Mouse (Mus musculus) kidney, embryonic 16.5 days (tissue): ENCODE data around the gene BC037034. TPM values are rescaled to one million over a fixed set of nuclear protein-coding genes. Genes with fewer than 3 reads are reported as not detected.

Source experiments
- ATAC-seq: fragments of 200-750 bp; cut with Nextera tagmentation; 2 replicates; pipeline ENCODE4 v1.8.0; 2017; ENCODE audit warnings: moderate TSS enrichment; ENCODE audit not compliant: low FRiP score, low TSS enrichment
- H3K27ac ChIP-seq: fragments of 300-500 bp; sonication (generic); 2 replicates; pipeline ENCODE4 v1.5.1; 2014; ENCODE audit warnings: low read length
- H3K27me3 ChIP-seq: fragments of 300-500 bp; sonication (generic); 2 replicates; pipeline ENCODE4 v1.6.1; 2014; ENCODE audit warnings: low read length, control low read depth, mixed read lengths; ENCODE audit not compliant: insufficient read depth
- H3K36me3 ChIP-seq: fragments of 300-500 bp; sonication (generic); 2 replicates; pipeline ENCODE4 v1.6.1; 2014; ENCODE audit warnings: low read length, control low read depth, mixed read lengths; ENCODE audit not compliant: insufficient read depth
- H3K4me1 ChIP-seq: fragments of 300-500 bp; sonication (generic); 2 replicates; pipeline ENCODE4 v1.6.1; 2014; ENCODE audit warnings: low read length, control low read depth, mixed read lengths; ENCODE audit not compliant: insufficient read depth
- H3K4me2 ChIP-seq: fragments of 300-500 bp; sonication (generic); replicated peaks from 2 replicates; pipeline ENCODE4 v1.6.1; 2014; ENCODE audit warnings: low read depth, low read length
- H3K4me3 ChIP-seq: fragments of 300-500 bp; sonication (generic); 2 replicates; pipeline ENCODE4 v1.5.1; 2014; ENCODE audit warnings: mild to moderate bottlenecking, low read length
- H3K9ac ChIP-seq: fragments of 300-500 bp; sonication (generic); replicated peaks from 2 replicates; pipeline ENCODE4 v1.6.1; 2014; ENCODE audit warnings: low read length
- H3K9me3 ChIP-seq: fragments of 300-500 bp; sonication (generic); 2 replicates; pipeline ENCODE4 v1.6.1; 2016; ENCODE audit warnings: low read length, control low read depth
- WGBS: fragments of 180-500 bp; shearing (Covaris S2); extraction: QIAGEN DNeasy Blood & Tissue Kit; methylation state at CpG from one replicate; pipeline ENCODE4 v1.1.7; 2014; 5-methylcytosine and 5-hydroxymethylcytosine counted together
- polyA plus RNA-seq: library from polyadenylated mRNA; unstranded; fragments of >200 nt; fragmentation: Nextera tagmentation; extraction: Ambion mirVana; gene quantifications from 2 replicates; pipeline ENCODE4 v1.2.1, GENCODE M21; 2015

The BC037034 gene
- polyA plus RNA-seq, 1 experiment from 2014 or later = 5.0 TPM

DNA sequence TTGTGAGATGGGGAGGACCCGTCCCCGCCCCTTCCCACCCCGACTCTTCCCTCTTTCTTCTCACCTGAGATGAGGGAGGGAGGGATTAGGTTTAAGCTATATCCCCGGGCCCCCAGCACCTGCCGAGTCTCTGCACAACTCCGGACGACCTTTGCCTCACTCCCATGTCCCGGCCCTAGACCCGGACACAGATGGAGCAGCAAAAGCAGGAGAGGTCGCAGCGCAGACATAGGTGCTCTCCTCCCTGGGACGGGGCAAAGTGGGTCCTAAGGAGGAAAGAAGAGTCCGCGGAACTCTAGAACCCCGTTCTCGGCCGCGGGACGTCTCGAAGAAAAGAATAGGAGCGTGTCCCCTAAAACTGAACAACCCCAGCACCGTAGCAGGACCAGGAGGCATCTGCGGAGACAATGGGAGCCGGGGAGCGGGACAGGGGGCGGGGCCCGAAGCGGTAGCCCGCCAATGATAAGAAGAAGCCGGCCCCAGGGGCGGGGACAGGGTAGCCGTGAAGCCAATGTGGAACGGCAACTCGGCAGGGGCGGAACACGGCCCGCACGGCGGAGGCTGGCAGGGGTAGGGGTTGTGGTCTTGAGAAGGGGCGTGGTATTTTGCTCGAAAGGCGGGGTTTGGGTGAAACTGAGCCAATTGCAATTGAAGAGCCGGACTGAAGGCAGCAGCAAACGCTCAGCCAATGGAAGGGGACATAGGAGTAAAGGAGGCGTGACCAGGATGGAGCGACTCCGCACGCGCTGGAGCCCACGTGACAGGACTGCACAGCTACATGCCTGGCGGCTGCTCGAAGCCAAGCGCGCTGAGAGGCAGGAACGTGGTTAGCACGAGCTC is 16.0 kb upstream of the BC037034 start, which contains the start of the genes Gm43720, Gpc2 and Stag3:
Gm43720 (minus strand) TSS at position 374 of the 840 bp plus-strand sequence.
Gpc2 (minus strand) TSS at position 421 of the 840 bp plus-strand sequence.
Stag3 (plus strand) TSS at position 656 of the 840 bp plus-strand sequence.
- Histone ChIP-seq H3K9me3 (peaks cover 5% of the 10 kb centered on the region; the same call in 1 of the 2 replicates), H3K27me3 (no peaks in the 10 kb centered on the region), H3K36me3 (peaks cover 6% of the 10 kb centered on the region; the same call in 1 of the 2 replicates), H3K4me2 (peak within 1 kb of the TSS; percentile 77), H3K4me1 (peaks cover 35% of the 10 kb centered on the region), H3K9ac (peak within 1 kb of the TSS; percentile 76), H3K27ac (peak within 1 kb of the TSS; percentile 9; the same call in 1 of the 2 replicates), H3K4me3 (peak within 1 kb of the TSS; percentile 75)
- peak; percentile 99 for ATAC-seq
- WGBS = under 1% methylated on average over 56 of the region's 56 CpGs

DNA sequence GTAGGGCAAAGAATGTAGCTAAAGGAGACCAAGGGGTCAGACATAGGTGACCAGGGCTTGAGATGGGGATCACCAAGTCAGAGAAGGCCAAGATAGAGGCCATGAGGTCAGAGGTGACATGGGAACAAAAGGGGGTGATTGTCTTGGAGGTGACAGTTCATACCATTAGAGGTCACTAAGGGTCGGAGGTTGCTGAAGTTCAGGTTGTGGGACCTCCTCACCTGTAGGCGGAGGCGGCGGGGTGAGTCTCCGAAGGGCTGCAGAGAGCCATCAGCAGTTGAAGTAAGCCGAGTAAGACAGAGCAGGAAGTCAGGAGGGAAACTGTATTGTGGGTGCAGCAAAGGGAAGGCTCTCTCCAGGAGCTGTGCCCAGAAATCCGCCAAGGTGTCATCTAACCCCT is 14.2 kb upstream of the BC037034 start:
- Histone ChIP-seq H3K4me2 (no peak overlapping the region), H3K4me3 (no peak overlapping the region), H3K4me1 (peaks cover 38% of the 10 kb centered on the region), H3K36me3 (peaks cover 11% of the 10 kb centered on the region; the same call in 1 of the 2 replicates), H3K9ac (no peak overlapping the region), H3K27me3 (no peaks in the 10 kb centered on the region), H3K27ac (no peak overlapping the region), H3K9me3 (peaks cover 5% of the 10 kb centered on the region; the same call in 1 of the 2 replicates)
- no peak for ATAC-seq
- WGBS = 88% methylated on average over 7 of the region's 7 CpGs

DNA sequence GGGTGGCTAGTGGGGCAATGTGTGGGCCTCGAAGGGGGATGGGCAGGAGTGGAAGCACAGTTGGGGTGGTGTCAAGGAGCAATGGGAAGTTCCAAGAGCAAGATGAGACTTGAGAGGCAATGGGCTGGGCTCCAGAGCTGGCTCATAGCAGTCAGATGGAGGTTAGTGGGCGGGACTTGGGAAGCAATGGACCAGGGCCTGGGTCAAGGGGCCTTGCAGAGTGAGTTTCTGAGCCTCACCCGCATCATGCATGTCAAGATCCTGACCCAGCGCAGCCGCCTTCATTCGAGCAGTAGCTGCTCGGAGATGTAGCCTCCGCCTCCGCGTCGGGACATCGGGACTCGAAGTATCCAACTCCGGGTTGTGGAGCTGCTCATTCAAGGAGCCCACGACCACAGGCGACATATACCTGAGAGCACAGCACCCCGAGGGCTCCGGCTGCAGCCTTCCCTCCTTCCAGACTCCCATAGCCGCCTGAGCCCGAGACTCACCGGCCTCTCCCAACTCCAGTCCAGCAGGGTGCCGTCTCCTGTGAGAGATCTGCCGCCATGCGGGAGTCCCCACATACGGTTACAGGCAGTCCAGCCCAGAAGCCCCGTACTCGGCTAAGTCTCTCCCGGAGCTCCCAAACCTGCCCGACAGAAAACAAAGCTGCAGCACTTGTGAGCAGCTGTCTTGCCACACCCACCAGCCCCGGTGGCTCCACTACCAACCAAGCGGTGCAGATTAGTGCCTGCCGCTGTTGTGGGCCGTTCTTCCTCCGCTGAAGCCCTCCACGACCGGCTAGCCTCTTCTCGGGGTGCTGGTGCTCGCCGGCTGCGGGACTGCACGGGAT is 11.6 kb upstream of the BC037034 start:
- Histone ChIP-seq H3K4me2 (peak overlapping the region; percentile 59), H3K4me1 (peaks cover 47% of the 10 kb centered on the region), H3K36me3 (peaks cover 11% of the 10 kb centered on the region; the same call in 1 of the 2 replicates), H3K9me3 (peaks cover 2% of the 10 kb centered on the region; the same call in 1 of the 2 replicates), H3K4me3 (peak overlapping the region; percentile 37), H3K27ac (peak overlapping the region; percentile 76), H3K27me3 (no peaks in the 10 kb centered on the region), H3K9ac (peak overlapping the region; percentile 58)
- 17% methylated on average over 41 of the region's 41 CpGs for WGBS
- no peak for ATAC-seq

DNA sequence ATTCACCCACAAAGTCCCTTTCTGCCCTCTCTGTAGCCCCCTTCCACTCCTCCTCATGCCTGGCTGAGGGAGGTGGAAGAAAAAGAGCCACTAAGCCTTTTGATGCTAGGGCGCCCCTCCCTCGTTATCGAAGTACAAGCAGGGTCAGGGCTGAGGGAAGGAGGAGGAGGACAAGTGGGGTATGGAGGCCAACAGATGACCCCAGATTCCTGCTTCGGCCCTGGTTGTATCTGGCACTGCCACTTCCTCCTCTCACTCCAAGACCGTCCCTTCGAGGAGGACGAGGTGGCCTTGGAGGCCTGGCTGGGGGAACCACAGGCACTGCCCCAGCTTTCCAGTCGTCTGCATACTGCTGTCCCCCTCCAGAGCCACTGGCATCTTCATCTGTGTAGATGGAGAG is 10.4 kb upstream of the BC037034 start:
- Histone ChIP-seq H3K36me3 (peaks cover 11% of the 10 kb centered on the region; the same call in 1 of the 2 replicates), H3K9ac (no peak overlapping the region), H3K27ac (no peak overlapping the region), H3K27me3 (no peaks in the 10 kb centered on the region), H3K4me2 (no peak overlapping the region), H3K4me3 (no peak overlapping the region), H3K4me1 (peaks cover 42% of the 10 kb centered on the region), H3K9me3 (no peaks in the 10 kb centered on the region)
- WGBS = 79% methylated on average over 8 of the region's 8 CpGs
- no peak for ATAC-seq

DNA sequence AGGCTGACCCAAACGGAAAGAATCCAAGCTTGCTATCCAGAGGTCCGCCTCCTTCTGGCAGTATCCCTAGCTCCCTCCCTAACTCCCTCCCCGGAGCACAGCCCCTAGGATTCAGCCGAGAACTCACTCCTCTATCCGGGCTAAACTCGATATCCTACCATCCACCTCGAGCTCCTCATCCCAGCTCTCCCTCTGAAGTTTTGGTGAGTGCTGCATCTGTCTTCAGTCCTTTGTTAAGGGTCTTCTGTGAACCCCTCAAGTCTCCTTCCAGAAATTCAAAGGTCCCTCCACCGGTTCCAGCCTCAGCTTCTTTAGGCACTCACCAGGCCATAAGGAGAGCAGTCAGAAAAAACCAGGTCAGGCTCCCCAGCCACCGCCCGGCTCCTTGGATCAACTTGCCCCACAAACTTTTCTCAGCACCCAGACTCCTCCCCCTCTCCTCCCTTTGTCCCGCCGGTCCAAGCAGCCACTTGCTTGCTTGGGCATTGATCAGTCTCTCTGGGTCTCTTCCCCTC is 8.6 kb upstream of the BC037034 start, which contains the start of gene Gal3st4:
Gal3st4 (minus strand) TSS at position 432 of the 515 bp plus-strand sequence.
- WGBS = under 1% methylated on average over 12 of the region's 12 CpGs
- peak within 1 kb of the TSS; percentile 45 for H3K4me2 ChIP-seq
- H3K4me3 ChIP-seq = peak within 1 kb of the TSS; percentile 28
- H3K9me3 ChIP-seq = no peaks in the 10 kb centered on the region
- ATAC-seq = peak; percentile 56; the same call in 1 of the 2 replicates
- H3K27me3 ChIP-seq = no peaks in the 10 kb centered on the region
- peaks cover 11% of the 10 kb centered on the region; the same call in 1 of the 2 replicates for H3K36me3 ChIP-seq
- peak within 1 kb of the TSS; percentile 55 for H3K9ac ChIP-seq
- peak within 1 kb of the TSS; percentile 64 for H3K27ac ChIP-seq
- H3K4me1 ChIP-seq = peaks cover 32% of the 10 kb centered on the region

DNA sequence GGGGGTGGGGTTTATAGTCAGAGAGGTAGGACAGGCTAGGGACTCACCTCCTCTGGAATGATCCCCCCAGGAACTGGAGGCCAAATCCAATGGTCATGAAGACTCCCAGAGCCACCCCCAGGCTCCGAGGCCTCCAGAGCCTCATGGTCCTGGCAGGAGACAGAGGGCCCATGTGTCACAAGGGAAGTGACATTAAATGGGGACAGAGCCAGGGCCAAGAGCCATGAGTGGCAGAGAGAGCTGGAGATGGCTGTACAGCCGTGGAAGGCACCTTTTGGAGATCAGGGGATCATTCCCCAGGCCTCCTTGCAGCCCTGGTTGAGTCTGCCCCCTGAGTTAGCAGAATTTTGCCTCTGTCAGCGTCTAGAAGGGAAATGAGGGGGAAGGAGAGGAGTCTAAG is 7.4 kb upstream of the BC037034 start:
- peaks cover 27% of the 10 kb centered on the region for H3K4me1 ChIP-seq
- H3K9ac ChIP-seq = no peak overlapping the region
- ATAC-seq = no peak
- no peak overlapping the region for H3K4me2 ChIP-seq
- H3K36me3 ChIP-seq = peaks cover 5% of the 10 kb centered on the region; the same call in 1 of the 2 replicates
- 60% methylated on average over 3 of the region's 3 CpGs for WGBS
- no peak overlapping the region for H3K27ac ChIP-seq
- no peak overlapping the region for H3K4me3 ChIP-seq
- no peaks in the 10 kb centered on the region for H3K27me3 ChIP-seq
- H3K9me3 ChIP-seq = no peaks in the 10 kb centered on the region

DNA sequence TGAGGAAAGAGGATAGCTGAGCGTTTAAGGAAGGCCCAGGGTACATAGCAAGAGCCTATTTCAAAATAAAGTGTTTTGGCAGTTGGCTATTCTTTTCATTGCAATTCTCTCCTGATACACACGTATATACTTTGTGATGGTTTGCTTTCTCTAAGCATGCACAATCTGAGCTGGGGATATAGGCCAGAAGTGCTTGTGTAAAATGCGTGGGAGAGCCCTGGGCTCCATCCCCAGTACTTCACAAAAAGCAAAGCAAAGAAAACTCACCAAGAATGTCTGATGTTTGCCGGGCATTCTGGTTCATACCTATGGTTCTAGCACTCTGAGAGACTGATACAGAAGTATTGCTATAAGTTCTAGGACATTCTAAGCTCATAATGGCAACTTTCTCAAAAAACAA is 5.1 kb upstream of the BC037034 start:
- peaks cover 8% of the 10 kb centered on the region; the same call in 1 of the 2 replicates for H3K36me3 ChIP-seq
- no peak for ATAC-seq
- peaks cover 20% of the 10 kb centered on the region for H3K4me1 ChIP-seq
- no peak overlapping the region for H3K4me2 ChIP-seq
- H3K27ac ChIP-seq = no peak overlapping the region
- no peaks in the 10 kb centered on the region for H3K9me3 ChIP-seq
- 67% methylated on average over 4 of the region's 4 CpGs for WGBS
- no peak overlapping the region for H3K4me3 ChIP-seq
- no peak overlapping the region for H3K9ac ChIP-seq
- no peaks in the 10 kb centered on the region for H3K27me3 ChIP-seq

DNA sequence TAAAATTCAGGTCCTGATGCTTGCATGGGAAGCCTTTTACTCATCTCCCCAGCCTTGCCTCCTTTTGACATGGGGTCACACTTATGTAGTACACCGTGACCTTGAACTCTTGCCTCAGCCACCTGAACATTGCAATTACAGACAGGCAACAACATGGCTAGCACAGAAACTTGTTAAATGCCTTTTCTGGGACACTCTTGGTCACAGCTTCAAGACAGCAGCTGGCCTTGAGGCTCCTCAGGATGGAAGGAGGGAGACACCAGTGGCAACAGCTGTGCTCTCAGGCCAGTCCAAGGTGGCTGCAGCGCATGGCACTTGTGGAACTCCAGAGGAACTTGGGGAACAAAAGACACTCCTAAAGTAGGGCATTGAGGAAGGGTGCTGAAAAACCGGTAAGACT is 3.3 kb upstream of the BC037034 start:
- ATAC-seq = no peak
- H3K36me3 ChIP-seq = peaks cover 7% of the 10 kb centered on the region; the same call in 1 of the 2 replicates
- no peak overlapping the region for H3K4me3 ChIP-seq
- no peak overlapping the region for H3K27ac ChIP-seq
- no peaks in the 10 kb centered on the region for H3K9me3 ChIP-seq
- H3K27me3 ChIP-seq = no peaks in the 10 kb centered on the region
- no peak overlapping the region for H3K4me2 ChIP-seq
- 88% methylated on average over 3 of the region's 3 CpGs for WGBS
- peaks cover 25% of the 10 kb centered on the region for H3K4me1 ChIP-seq
- H3K9ac ChIP-seq = no peak overlapping the region

DNA sequence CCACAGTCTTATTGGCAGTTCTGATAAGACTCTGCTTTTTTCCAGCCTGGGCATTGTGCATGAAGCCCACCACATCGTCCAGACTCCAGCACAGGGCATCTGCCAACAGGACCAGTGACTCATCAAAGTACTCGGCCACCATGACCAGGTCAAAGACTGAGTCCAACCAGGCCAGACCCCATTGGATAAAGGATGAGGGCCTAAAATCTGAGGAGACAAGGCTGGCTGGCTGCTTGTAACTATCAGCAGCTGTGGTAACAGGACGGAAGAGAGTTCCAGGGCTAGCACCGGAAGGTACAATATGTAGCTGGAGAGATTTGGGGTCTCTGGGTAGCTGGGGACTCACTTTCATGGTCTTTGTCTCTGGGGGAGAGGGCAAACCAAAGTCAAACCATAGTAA is 1.9 kb upstream of the BC037034 start:
- no peaks in the 10 kb centered on the region for H3K27me3 ChIP-seq
- H3K4me1 ChIP-seq = peaks cover 25% of the 10 kb centered on the region
- no peak for ATAC-seq
- H3K9ac ChIP-seq = no peak overlapping the region
- no peak overlapping the region for H3K27ac ChIP-seq
- H3K4me3 ChIP-seq = no peak overlapping the region
- no peak overlapping the region for H3K4me2 ChIP-seq
- no peaks in the 10 kb centered on the region for H3K9me3 ChIP-seq
- 94% methylated on average over 4 of the region's 4 CpGs for WGBS
- peaks cover 19% of the 10 kb centered on the region for H3K36me3 ChIP-seq
